Mouse (Mus musculus) forebrain, postnatal 0 days (tissue): ENCODE measurements around the gene Sept10. TPM values are rescaled to one million over a fixed set of nuclear protein-coding genes. Genes with fewer than 3 reads are reported as not detected.

ENCODE experiments used
- ATAC-seq: fragments of 200-750 bp; cut with Nextera tagmentation; 2 replicates; pipeline ENCODE4 v1.8.0; 2017; ENCODE audit warnings: mild to moderate bottlenecking, moderate library complexity
- DNase-seq: peaks from one replicate; pipeline ENCODE4 v3.0.0-alpha.2; 2015
- H3K27ac ChIP-seq: fragments of 300-500 bp; sonication (generic); 2 replicates; pipeline ENCODE4 v1.5.1; 2014; ENCODE audit warnings: low read depth, mild to moderate bottlenecking, antibody characterized with exemption, low read length, moderate library complexity, mixed read lengths
- H3K27me3 ChIP-seq: fragments of 300-500 bp; sonication (generic); 2 replicates; pipeline ENCODE4 v1.6.1; 2014; ENCODE audit warnings: mild to moderate bottlenecking, low read length, mixed read lengths; ENCODE audit not compliant: insufficient read depth
- H3K36me3 ChIP-seq: fragments of 300-500 bp; sonication (generic); 2 replicates; pipeline ENCODE4 v1.6.1; 2014; ENCODE audit warnings: mild to moderate bottlenecking, moderate library complexity; ENCODE audit not compliant: insufficient read depth
- H3K4me1 ChIP-seq: fragments of 300-500 bp; sonication (generic); 2 replicates; pipeline ENCODE4 v1.6.1; 2014; ENCODE audit warnings: antibody characterized with exemption; ENCODE audit not compliant: insufficient read depth
- H3K4me2 ChIP-seq: fragments of 300-500 bp; sonication (generic); 2 replicates; pipeline ENCODE4 v1.6.1; 2014; ENCODE audit warnings: low read depth, mild to moderate bottlenecking, moderate library complexity
- H3K4me3 ChIP-seq: fragments of 300-500 bp; sonication (generic); 2 replicates; pipeline ENCODE4 v1.5.1; 2014; ENCODE audit warnings: low read depth, low read length, mixed read lengths
- H3K9ac ChIP-seq: fragments of 300-500 bp; sonication (generic); 2 replicates; pipeline ENCODE4 v1.6.1; 2014; ENCODE audit warnings: mild to moderate bottlenecking
- H3K9me3 ChIP-seq: fragments of 300-500 bp; sonication (generic); 2 replicates; pipeline ENCODE4 v1.6.1; 2016; ENCODE audit warnings: low read length
- CTCF ChIP-seq: sonication (generic); IDR thresholded peaks from 2 replicates; pipeline ENCODE4 v1.5.1; 2016; ENCODE audit warnings: antibody characterized with exemption, control low read depth, low read depth
- WGBS: fragments of 180-500 bp; shearing (Covaris S2); extraction: QIAGEN DNeasy Blood & Tissue Kit; methylation state at CpG from one replicate; pipeline ENCODE4 v1.1.7; 2014; 5-methylcytosine and 5-hydroxymethylcytosine counted together
- polyA plus RNA-seq: library from polyadenylated mRNA; unstranded; fragments of >200 nt; fragmentation: Nextera tagmentation; extraction: Ambion mirVana; gene quantifications from 2 replicates; pipeline ENCODE4 v1.2.1, GENCODE M21; 2015
- total RNA-seq: library from RNA; depleted of rRNA; stranded (reverse); fragments of >200 nt; gene quantifications from 2 replicates; pipeline ENCODE4 v1.2.3, GENCODE M21; 2014

Sept10 gene
- total and polyA plus RNA-seq, 2 experiments from 2014 or later = 9.8 to 13.6 TPM

DNA sequence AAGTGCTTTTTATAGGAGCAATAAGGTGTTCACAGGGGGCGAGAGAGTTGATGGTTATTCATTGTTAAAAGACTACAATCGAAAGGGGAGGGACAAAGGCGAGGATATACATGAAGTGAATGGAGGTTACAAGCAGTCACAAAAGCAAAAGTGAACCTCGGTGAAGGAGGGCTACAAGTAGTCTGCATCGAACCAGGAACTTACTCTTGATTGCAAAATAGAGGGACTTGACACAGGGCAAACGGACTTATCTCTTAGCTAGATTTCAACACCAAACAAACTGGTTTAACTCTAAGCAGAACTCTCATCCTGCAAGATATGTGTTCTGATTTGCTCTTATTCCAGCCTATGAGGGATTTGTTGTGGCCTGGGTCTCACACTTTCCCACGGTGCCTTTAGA, 41.3 kb upstream of the Sept10 start:
- Histone ChIP-seq H3K27ac (no peak overlapping the region), H3K4me2 (no peak overlapping the region), H3K27me3 (no peaks in the 10 kb centered on the region), H3K4me3 (no peak overlapping the region), H3K4me1 (peaks cover 9% of the 10 kb centered on the region; the same call in 1 of the 2 replicates), H3K9ac (no peak overlapping the region), H3K9me3 (no peaks in the 10 kb centered on the region), H3K36me3 (no peaks in the 10 kb centered on the region)
- no peak for TF ChIP-seq CTCF
- DNase-seq (no peak), ATAC-seq (no peak)
- 68% methylated on average over 7 of the region's 7 CpGs for WGBS

DNA sequence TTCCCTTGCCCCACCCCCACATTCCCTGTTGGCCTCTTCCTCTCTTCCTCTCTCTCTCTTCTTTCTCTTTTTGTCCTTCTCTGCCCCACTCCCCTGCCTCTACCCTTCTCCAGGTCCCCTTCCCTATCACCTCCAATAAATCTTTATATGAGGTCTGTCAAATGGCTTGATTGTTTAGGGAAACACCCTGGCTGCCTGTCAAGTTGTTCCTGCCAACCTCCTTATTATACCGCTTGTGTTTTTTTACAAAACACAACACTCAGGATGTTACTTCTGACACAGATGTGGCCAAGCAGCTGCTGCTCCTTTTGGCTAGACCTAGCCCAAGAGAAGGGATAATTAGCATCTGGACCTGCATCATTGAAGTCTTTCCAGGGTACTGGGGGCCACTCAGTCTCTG, 40.4 kb upstream of the Sept10 start:
- no peaks in the 10 kb centered on the region for H3K9me3 ChIP-seq
- ATAC-seq = no peak
- DNase-seq = no peak
- peaks cover 9% of the 10 kb centered on the region; the same call in 1 of the 2 replicates for H3K4me1 ChIP-seq
- no peak overlapping the region for H3K4me2 ChIP-seq
- no peak for TF ChIP-seq CTCF
- no peaks in the 10 kb centered on the region for H3K36me3 ChIP-seq
- H3K27ac ChIP-seq = no peak overlapping the region
- 54% methylated on average over 1 of the region's 1 CpGs for whole genome bisulfite sequencing
- no peak overlapping the region for H3K4me3 ChIP-seq
- H3K27me3 ChIP-seq = no peaks in the 10 kb centered on the region
- H3K9ac ChIP-seq = no peak overlapping the region

- Histone ChIP-seq H3K9me3 (no peaks in the 10 kb centered on the region), H3K27me3 (no peaks in the 10 kb centered on the region), H3K27ac (no peak overlapping the region), H3K36me3 (no peaks in the 10 kb centered on the region), H3K9ac (no peak overlapping the region), H3K4me2 (no peak overlapping the region), H3K4me1 (peaks cover 9% of the 10 kb centered on the region; the same call in 1 of the 2 replicates), H3K4me3 (no peak overlapping the region)
- DNase-seq (peak; percentile 38), ATAC-seq (no peak)
- WGBS = 56% methylated on average over 3 of the region's 3 CpGs
- TF ChIP-seq CTCF = no peak
These were observed 40.0 kb upstream of the Sept10 start for GRCm38 (mm10) chr10:59261603-59262002.

- TF ChIP-seq CTCF = no peak
- 42% methylated on average over 6 of the region's 6 CpGs for WGBS
- H3K4me2 ChIP-seq = no peak overlapping the region
- H3K27ac ChIP-seq = no peak overlapping the region
- no peak for ATAC-seq
- no peaks in the 10 kb centered on the region for H3K27me3 ChIP-seq
- no peak overlapping the region for H3K9ac ChIP-seq
- no peaks in the 10 kb centered on the region for H3K9me3 ChIP-seq
- H3K4me3 ChIP-seq = no peak overlapping the region
- H3K36me3 ChIP-seq = no peaks in the 10 kb centered on the region
- H3K4me1 ChIP-seq = peaks cover 9% of the 10 kb centered on the region; the same call in 1 of the 2 replicates
- peak; percentile 46 for DNase-seq
These were observed 37.9 kb upstream of the Sept10 start for GRCm38 (mm10) chr10:59259572-59259971.

- H3K9ac ChIP-seq = no peak overlapping the region
- no peak overlapping the region for H3K4me3 ChIP-seq
- H3K27ac ChIP-seq = no peak overlapping the region
- DNase-seq (no peak), ATAC-seq (no peak)
- H3K9me3 ChIP-seq = no peaks in the 10 kb centered on the region
- no peak for TF ChIP-seq CTCF
- WGBS = 87% methylated on average over 2 of the region's 2 CpGs
- H3K27me3 ChIP-seq = no peaks in the 10 kb centered on the region
- no peak overlapping the region for H3K4me2 ChIP-seq
- no peaks in the 10 kb centered on the region for H3K36me3 ChIP-seq
- H3K4me1 ChIP-seq = peaks cover 2% of the 10 kb centered on the region; the same call in 1 of the 2 replicates
These were observed 34.9 kb upstream of the Sept10 start for GRCm38 (mm10) chr10:59256533-59256932.

DNA sequence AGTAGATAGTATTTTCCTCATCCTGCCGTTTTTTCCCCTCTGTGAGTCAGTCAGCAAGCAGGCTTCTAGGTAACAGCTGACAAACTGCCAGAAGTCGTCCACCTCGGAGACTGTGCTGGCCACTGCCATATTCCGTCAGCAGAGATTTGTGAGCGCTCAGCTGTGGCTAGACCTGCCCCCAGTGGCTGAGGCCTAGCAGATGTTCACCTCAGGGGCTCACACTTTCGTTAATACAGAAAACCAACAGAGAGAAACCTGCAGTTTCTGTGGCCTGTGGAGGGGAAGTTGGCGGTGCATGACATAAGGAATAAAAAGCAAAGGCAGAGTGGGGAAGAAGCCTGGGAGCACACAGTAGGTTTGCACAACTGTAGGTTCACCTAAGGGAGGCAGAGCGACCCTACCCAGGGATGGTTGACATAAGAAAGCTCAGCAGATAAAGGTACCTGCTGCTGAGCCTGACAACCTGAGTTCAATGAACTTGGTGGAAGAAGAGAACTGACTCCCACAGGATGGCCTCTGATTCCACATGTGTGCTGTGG, 32.0 kb upstream of the Sept10 start:
- 83% methylated on average over 8 of the region's 8 CpGs for WGBS
- no peak for TF ChIP-seq CTCF
- no peak overlapping the region for H3K4me3 ChIP-seq
- no peak for DNase-seq
- H3K36me3 ChIP-seq = no peaks in the 10 kb centered on the region
- H3K27ac ChIP-seq = no peak overlapping the region
- H3K4me1 ChIP-seq = no peaks in the 10 kb centered on the region
- ATAC-seq = no peak
- no peaks in the 10 kb centered on the region for H3K9me3 ChIP-seq
- H3K9ac ChIP-seq = no peak overlapping the region
- no peak overlapping the region for H3K4me2 ChIP-seq
- no peaks in the 10 kb centered on the region for H3K27me3 ChIP-seq

- WGBS = 80% methylated on average over 8 of the region's 8 CpGs
- H3K36me3 ChIP-seq = no peaks in the 10 kb centered on the region
- no peak for ATAC-seq
- H3K9me3 ChIP-seq = no peaks in the 10 kb centered on the region
- no peak overlapping the region for H3K4me3 ChIP-seq
- no peak overlapping the region for H3K9ac ChIP-seq
- no peak overlapping the region for H3K27ac ChIP-seq
- no peak overlapping the region for H3K4me2 ChIP-seq
- no peak for DNase-seq
- H3K27me3 ChIP-seq = no peaks in the 10 kb centered on the region
- no peaks in the 10 kb centered on the region for H3K4me1 ChIP-seq
- no peak for TF ChIP-seq CTCF
These were observed 30.7 kb upstream of the Sept10 start for GRCm38 (mm10) chr10:59252396-59252795.
